Mouse (Mus musculus): ENCODE data around the gene Zfp618.

Gene Zfp618

DNA sequence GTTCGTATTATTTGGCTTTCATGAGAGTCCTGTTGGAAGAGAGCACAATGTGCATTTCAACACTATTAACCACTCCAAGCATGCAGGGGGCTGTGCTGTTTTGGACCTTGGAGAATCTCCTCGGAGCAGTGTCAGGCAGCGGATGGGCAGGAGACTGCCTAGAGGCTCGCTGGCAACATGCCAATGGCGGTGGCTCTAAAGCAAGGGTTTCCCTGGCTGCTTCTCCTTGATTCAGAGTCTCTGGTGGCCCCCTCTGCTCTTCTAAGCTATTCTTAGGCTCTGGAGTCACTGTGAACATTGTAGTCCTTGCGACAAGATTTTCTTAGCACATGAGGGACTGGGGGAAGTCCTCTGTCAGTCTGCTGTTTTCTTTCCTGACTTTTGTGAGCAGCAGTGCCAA lies 33.5 kb downstream of the Zfp618 start:
- DNase-seq (ENCODE audit: low read depth, low spot score) = no peak

DNA sequence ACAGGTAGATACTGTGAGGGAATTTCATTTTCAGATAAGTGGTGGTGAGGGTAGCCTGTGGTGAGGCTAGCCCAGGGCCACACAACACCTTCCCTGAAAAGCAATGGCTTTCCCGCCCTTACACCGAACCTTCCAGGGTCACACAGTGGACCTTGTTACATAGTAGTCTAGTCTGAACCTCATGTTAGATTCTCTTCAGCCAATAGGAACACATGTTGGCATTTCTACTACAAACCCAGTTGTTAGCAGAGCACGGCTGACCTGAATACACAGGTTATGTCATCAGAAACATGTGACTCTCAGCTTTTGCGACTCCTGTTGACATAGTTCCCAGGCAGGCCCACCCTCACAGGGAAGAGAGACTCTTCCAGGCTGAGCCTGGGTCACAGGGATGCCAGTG lies 33.9 kb downstream of the Zfp618 start:
- DNase-seq (ENCODE audit: low read depth, low spot score) = no peak

DNA sequence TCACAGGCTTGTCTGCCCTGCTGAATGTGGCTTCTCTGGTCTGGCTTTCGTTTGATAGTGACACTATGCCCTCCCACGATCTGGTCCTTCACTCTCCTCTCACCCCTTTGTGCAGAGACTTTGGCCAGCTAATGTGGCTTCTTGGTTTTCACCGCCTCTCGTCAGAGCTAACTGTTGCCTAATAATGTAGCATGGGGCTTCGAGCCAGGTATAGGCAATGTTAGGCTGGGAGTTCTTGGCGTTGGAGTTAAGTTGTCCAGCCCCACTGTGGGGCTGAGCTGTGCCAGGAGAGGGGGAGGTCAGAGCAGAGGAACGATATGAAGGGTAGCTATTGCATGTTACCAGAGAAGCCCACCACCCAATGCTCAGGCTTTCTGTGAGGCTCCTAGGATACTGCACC lies 34.5 kb downstream of the Zfp618 start:
- no peak for DNase-seq (ENCODE audit: low read depth, low spot score)

DNA sequence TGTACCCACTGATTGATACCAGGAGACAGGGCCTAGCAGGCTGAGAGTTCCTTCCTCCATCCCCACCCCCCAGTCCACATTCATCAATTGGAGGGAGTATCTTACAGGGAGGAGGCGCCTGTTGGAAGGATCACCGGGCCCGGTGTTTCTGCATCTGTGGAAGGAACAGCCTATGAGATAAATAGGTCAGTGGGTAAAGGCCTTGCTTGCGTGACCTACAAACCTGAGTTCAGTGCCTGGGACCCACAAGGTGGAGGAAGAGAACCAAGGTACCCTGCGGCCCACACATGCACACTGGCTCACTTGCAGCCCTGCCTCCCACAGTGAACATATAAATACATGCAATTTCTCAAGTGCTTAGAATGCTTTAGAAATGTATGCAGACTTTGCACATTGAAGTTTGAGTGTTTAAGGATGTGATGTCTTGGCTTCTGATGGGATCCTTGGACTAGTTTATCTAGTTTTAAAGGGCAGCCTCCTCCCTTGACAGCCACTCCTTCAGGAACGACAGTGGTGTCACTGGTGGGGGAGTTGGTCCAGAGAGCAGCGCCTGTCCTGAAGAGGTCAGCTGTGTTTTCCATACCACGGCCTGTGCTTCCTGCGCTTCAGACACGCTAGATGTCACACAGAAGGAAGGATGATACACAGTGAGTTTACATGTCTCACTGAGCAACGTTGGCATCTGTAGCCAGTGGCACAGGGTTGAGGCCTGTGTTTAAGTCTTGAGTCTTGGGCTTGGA lies 35.1 kb downstream of the Zfp618 start:
- DNase-seq (ENCODE audit: low read depth, low spot score) = no peak

DNA sequence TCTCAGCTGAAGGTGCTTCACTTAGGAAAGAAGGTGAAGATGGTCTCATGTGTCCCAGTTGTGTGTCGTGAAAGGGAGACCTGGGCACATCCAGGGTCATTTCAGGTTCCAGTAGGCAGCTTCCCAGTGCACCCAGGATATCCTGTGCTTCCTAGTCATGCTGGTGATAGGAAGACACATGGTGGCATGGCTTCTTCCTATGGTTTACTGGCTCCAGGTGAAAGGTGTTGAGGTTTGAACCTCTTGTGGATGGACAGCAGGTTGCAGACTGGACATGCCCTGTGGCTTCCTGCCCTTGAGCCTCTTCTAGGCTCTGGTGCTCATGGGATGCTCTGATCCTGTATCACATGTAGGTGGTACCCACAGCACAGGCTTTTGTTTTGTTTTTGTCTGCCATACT lies 37.0 kb downstream of the Zfp618 start:
- no peak for DNase-seq (ENCODE audit: low read depth, low spot score)

DNA sequence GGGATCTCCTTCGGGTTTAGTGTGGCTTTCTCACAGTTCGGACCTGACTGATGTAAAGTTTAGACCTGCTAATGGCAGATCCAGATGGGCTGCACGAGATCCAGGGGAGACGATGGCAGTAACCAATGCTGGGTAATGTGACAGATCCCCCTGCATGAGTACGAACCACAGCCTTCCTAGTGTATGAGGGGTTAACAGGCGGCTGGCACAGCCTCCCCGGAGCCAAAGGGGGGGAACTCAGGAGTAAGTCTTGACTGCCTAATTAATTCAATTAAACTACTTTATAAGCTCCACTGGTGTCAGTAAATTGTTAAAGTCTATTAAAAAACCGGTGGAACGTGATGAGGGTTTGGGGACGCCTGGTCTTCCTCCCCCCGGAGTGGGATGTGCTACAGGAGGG lies 39.1 kb downstream of the Zfp618 start:
- no peak for DNase-seq (ENCODE audit: low read depth, low spot score)

DNA sequence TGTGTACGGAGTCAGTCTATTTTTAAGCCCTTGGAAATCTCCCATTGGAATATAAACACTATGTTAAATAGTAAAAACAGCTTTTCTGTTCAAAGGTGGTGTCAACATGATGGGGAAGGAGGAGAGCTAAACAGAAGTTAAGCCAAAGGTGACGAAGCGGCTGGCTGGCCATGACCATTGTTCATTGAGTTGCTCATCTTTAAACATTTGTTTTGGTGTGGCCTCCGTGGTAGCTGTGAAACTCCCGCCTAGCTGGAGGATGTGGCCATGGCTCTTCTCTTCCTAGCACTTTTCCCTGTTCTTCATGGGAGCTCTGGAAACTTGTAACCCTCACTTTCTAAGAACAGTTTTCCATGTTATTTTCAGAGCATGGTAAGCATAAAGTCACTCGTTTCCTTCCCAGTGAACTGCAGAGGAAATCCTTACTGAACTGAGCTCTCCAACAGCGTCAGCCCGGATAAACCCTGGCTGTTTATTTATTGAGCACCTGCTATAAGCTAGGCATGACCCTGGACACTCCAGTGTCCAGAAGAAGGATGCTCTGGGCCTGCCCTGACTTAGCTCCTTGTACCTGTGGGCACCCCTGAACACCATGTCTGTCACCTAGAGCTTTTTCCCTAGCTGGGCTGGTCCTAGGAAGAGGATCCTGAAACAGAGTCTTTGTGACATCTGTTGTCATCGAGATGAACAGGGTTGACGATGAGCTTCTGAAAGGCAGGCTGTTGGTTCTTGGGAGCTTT lies 40.2 kb downstream of the Zfp618 start:
- no peak for DNase-seq (ENCODE audit: low read depth, low spot score)

DNA sequence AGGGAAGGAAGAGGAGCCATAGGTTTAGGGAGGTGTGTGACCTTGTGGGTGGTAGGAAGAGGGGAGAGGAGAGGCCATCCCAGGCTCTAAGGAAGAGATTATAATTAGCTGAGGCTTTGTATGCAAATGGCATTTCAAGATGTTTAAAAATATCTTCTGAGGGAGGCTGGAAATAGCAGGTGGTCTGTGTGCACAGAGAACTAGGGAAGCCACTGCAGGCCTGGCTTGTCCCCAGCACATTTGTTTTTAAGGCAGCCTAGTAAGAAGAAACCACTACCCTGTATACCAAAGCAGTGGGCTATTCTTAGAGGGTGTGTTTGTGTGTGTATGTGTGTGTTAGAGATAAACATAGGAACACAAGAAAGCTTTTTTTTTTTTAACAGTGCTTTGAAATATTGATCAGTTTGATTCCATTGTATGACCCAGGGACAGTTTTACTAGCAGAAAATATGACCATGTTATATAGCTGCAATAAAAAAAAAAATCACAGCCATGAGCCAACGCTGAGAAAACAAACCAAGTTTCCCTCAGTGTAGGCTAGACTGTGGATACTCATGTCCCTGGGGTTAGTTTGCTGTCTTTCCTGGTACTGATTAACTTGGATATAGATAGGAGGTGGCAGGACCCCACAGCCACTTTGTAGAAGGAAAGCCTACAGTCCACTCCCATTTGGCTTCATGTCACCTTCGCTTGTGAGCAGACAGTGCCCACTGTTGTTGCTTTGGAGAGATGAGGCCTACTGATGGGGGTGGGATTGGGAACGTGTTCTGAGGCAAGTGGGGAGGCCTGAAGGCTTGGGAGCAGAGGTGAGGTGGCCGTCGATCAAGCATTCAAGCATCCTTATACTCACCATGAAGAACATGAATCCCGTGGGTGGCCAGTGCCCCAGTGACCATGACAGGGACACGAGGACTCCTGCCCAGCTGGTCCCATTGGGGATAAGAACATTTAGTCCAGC lies 41.1 kb downstream of the Zfp618 start:
- DNase-seq (ENCODE audit: low read depth, low spot score) = no peak

DNA sequence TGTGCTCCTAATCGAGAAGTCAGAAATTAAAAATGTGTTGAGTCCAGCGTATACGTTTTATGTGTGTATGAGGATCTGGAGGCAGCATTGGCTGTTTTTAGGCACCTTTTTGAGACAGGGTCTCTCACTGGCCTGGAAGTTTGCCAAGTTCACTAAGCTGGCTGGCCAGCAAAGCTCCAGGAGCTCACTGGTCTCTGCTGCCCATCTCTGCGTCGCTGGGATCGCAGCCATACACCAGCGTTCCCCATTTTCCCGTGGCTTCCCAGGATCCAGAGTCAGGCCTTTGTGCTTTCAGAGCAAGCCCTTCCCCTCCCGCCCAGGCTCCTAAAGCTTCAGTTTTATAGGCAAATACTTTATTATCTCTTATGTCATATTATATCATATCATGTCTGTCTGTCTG lies 42.8 kb downstream of the Zfp618 start:
- no peak for DNase-seq (ENCODE audit: low read depth, low spot score)

DNA sequence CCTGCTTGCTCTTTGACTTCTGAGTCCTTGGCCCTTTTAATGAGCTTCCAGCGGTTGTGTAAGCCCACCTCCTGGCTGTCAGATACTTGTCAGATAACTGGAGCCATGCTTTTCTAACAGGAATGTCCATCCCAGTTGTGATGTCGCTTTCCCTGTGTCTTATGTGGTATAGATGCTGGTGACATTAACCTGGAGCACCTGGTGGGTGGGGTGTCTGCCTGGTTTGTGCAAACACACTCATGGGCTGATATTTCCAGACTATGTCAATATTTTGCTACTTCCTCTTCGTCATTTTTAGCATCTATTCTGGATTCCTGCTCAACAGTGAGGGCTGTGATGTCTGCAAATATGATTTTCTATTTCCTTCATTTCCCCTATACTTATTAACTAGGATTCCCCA lies 43.4 kb downstream of the Zfp618 start:
- DNase-seq (ENCODE audit: low read depth, low spot score) = no peak

DNA sequence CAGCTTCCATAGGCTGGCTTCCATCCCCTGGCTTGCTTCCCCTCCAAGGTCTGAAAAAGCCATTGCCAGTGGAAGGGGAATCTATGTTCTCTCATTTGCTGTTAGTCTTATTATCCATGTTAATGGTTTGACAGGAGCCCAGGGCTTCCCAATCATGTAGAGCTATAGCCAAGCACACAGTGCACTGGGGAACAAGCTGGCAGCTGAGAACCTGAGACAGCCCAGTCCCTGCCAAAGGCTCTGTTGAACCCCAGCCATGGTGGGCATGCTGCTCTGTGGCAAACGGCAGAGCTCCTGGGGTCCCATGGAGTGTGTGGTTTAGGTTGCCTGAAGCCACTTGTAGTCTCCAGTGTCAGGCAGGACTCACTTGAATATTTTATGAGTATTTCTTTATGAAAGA lies 44.4 kb downstream of the Zfp618 start:
- DNase-seq (ENCODE audit: low read depth, low spot score) = no peak

DNA sequence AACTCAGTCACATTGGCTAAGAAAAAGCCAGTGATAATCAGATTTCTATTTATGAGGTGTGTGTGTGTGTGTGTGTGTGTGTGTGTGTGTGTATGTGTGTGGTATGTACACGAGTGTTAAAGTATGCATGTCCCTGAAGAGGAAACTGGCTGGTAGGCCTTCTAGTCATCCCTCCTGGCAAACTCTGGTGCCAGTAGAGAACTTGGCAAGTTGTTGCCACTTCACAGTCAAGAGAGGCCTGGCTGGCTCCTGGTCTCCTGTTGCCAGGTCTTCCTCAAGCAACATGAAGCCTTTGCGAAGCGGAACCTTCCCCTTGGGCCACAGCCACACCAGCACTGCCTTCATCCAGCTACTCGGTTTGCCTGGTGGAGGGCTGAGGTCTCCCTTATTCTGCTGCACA lies 44.9 kb downstream of the Zfp618 start:
- no peak for DNase-seq (ENCODE audit: low read depth, low spot score)

DNA sequence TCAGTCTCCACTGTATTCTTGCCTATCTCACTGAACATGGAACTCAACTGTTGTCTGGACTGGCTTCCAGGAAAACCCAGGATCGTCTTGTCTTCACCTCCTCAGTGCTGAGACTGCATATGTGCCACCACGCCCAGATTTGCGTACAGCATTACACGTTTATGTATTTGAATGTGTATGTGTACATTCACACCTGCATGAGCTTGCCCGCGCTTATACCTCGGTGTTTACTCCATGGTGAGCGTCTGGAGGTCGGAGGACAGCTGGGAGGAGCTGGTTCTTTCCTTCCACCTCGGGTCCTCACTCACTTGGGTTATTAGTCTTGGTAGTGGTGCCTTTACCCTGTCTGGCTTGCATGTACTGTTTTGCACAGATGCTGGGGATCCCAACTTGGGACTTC lies 53.2 kb downstream of the Zfp618 start:
- DNase-seq (ENCODE audit: low read depth, low spot score) = no peak

DNA sequence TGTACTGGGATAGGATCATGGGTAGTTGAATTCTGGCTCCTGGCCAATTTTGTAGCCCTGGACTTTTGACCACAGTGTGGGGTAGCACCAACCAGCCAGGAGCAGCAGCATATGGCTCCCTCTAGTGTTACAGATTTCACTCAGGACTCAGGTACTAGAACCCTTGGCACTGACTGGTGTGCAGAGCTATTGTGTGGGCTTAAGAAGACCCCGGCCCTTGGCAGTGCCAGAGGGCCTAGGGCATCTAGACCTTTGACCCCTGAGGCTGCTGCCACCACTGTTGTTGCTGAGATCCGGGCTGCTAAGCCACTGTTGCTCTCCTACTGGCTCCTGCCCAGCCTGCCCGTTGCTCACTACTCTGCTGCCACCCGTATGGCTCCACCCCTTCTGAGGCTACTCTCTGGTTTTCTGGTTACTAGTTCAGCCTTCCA lies 54.1 kb downstream of the Zfp618 start:
- no peak for DNase-seq (ENCODE audit: low read depth, low spot score)

DNA sequence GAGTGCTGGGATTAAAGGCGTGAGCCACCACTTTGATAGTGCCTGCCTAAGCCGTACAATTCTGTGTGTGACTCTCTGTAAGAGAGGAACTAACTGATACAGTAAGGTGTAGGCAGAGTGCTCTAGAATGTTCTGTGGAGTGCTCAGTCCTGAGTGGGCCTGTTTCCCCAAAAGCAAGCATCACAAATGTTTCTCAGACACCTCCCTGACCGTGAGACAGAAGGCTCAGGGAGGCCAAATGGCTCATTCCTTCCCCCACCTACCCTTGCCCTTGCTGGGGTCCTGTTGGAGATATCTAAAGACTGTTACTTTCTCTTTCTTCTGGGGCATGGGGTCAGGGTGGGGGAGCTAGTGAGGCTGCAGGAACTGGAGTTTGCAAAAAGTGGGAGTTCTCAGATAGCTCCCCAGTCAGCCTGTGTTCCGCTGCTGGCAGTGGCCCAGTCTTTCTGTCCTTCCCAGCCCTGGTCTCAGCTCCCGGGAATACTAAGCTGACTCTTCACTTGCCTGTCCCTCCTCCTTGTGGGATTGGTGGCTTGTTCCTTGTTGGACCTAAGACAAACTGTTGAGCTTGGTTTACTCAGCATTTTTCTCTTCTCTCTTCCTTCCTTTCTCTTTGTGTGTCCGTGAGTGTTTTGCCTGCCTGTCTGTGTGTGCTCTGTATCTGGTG lies 55.8 kb downstream of the Zfp618 start:
- no peak for DNase-seq (ENCODE audit: low read depth, low spot score)

DNA sequence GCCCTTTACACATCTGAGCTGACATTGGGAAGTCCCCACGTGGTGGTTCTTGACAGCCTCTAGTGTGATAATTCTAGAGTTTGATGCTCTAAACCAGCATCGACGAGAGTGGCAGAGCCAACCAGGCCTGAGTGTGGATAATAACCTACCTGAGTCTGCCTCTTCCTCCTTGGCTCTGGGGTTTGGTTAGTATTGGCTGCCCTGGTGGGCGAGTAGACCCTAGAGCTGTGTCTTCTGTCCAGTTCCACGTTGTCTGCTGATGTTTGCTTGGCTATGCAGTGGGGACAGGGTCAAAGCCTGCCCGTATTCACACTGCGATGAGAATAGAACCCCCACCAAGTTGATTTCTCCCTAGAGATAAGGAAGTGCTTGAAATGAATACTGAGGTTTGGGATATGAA lies 58.1 kb downstream of the Zfp618 start:
- DNase-seq (ENCODE audit: low read depth, low spot score) = no peak

DNA sequence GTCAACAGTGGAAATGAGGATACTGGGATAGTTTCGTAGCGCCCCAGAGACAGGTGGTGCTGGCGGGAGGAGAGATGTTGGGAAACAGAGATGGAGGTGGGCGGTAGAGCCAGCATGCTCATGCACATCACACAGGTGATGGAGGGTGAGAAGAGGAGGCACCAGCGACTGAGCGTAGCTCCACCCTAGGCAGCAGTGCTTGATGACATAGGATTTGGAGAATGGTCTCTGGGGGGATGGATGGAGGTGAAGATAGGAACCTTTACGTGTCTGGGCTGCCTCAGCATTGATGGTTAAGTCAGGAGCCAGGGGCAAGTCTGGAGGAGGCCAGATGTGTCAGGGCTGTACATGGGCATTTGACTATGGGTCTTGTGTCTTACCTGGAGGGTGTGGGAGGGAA lies 58.7 kb downstream of the Zfp618 start:
- DNase-seq (ENCODE audit: low read depth, low spot score) = no peak

DNA sequence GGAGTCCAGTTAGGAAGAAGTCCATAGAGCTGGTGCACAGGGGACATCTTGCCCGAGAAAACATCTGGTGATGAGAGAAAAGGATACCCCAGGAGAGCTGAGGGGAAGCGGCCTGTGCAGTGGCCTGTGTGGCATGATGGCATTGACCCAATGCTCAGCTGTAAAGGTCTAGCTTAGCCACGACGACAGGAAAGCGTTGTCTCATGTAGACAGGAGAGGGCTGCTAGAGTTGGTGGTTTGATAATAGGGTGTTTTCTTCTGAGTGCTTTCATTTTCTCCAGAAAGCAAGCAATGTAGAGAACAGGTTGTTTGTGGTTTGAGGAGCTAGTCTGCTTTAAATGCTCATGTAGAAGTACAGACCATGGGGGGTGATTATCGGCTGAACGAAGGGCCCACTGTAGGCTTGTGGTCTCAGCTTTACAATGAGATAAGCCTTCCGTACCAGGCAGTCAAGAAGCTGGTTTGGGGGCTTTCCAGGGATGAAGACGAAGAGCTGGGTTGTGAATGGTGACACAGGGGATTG lies 59.4 kb downstream of the Zfp618 start:
- no peak for DNase-seq (ENCODE audit: low read depth, low spot score)

DNA sequence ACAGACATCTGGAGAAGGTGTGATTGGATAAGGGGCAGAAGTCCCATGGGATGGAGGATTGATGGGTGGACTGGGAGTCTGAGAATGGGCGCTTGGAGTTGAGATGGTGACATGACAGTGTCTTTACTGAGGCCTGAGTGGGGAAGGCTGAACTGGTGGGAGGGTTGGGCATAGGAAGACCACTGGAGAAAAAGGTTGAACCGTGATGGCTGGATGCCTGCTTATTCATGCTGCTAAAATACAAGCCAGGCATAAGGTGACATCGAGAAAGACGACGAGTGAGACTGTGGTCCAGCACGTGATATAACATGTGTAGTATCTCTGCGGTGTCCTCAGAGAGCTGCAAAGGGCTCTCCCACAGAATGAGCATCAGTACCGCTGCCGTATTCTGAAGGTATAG lies 59.9 kb downstream of the Zfp618 start:
- DNase-seq (ENCODE audit: low read depth, low spot score) = no peak

DNA sequence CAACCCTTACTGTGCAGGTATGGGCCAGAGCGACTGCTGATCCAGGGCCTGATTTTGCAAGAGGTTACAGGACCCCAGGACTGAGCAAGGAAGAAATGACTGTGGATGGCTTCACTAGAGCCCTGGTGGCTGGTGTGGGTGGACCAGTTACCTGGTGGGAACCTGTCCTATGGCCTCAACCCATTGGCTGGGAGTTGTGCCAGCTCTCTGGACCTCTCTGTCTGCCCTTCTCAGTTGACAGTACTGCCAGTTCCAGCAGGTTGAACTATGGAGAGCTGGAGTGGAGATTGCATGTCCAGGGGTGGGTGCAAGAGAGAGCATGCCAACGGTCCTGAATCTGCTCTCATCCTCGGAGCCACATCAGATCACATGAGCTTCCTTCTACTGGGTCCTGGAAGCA lies 60.9 kb downstream of the Zfp618 start:
- DNase-seq (ENCODE audit: low read depth, low spot score) = no peak

DNA sequence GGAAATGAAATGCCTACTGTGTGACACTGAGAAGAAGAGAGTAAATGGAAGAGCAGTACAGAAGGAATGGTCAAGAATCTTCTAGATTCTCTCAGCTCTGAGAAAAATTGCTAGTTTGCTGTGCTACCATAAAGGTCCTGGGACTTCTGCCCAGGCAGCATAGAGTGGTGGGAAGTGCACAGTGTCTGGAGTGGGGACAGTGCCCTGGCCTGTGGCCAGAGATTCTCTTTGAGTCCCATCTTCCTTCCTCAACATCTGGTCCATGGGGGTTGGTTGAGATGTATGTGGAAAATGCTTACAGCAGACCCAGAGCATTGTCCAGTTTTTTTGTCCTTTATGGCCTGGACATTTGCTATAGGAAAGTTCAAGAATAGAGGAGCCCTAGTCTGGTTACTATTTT lies 62.1 kb downstream of the Zfp618 start:
- no peak for DNase-seq (ENCODE audit: low read depth, low spot score)

DNA sequence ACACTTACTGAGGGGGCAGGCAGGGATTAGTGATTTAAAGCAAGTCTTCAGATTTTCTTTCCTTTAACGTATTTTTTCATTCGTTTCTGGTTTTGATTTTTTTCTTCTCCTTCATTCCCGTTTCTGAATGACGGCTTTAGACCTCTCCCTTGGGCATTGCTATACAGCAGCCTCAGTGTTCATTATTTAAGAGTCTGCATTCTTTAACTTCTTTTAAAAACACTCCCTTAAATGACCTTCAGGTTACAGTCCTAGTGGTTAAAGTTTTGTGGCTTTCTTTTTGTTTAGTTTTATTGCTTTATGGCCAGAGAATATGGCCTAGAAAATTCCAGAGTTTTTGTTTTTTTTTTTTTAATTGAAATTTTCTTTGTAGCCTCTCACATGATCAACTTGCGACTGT lies 64.8 kb downstream of the Zfp618 start:
- DNase-seq (ENCODE audit: low read depth, low spot score) = no peak

Data from CD4-positive helper T cell, adult 2 months (primary cell).